Mouse (Mus musculus): ENCODE results near the gene Hk1.

Gene Hk1

GRCm38 (mm10) chr10:62358827-62359226 is 20.9 kb downstream of the Hk1 start:
- POLR2A ChIA-PET = interaction anchor here in 1 of 4 experiments (0.7 kb wide), 1 partner anchor 123 kb away, joined by 3 read pairs; no protein-coding TSS in a partner anchor

GRCm38 (mm10) chr10:62356105-62356730 is 23.5 kb downstream of the Hk1 start:
- CTCF ChIA-PET = interaction anchor here in 2 of 4 experiments (0.9 to 1.4 kb wide), 2 partner anchors 95 to 122 kb away, joined by 4 to 5 read pairs; no protein-coding TSS in a partner anchor
- POLR2A ChIA-PET = interaction anchor here in 2 of 4 experiments (0.6 to 1.8 kb wide), 7 partner anchors 12 to 82 kb away, joined by 3 to 8 read pairs (median 4); no protein-coding TSS in a partner anchor

More at GRCm38 (mm10) chr10:62358827-62359226, 20.9 kb downstream of the Hk1 start:
- CTCF ChIA-PET = no interaction called here

DNA sequence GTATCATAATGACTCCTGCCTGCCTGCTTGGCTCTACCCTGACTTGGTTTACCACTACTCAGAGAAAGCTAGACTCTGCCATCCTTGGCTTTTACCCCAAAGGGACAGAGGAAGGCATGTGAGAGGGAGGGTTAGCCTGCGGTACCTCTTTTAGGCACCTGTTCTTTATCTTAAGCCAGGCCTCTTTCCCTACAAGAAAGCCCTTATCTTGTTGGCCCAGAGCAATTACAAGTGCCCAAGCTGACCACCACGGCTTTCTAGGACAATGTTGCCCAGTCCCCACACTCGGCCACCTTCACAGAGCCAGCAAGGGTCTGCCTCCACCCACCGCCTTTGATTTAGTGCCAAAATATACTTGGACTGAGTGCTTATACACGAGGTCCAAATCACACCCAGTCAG is 34.6 kb downstream of the Hk1 start:
- ChIA-PET CTCF (no interaction called here), POLR2A (no interaction called here)

GRCm38 (mm10) chr10:62344004-62344752 is 35.5 kb downstream of the Hk1 start:
- ChIA-PET POLR2A (interaction anchor here in 2 of 4 experiments (0.6 to 1.3 kb wide), 3 partner anchors 13 to 607 kb away, joined by 3 to 4 read pairs (median 3); no protein-coding TSS in a partner anchor), CTCF (no interaction called here)

DNA sequence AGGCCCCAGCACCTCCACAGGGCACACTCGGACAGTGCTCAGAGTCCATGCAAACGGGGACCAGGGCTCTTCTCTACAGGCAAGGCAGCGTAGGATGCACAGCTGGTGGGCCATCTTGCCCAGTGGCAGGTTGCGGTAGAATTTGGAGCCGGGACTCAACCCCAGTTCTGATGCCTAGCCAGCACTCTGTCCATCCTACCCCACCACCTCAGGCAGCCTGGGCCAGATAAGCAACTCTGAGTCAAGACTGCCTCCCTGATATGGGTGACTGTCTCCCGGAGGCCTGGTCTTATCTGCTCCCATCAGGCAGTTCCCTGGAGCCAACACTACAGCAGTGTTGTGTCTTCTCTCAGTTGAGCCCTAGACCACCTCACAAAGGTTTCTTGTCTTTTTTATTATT is 37.2 kb downstream of the Hk1 start:
- ChIA-PET POLR2A (interaction anchor here in 3 of 4 experiments (0.7 to 1.3 kb wide), 5 partner anchors 7 to 167 kb away, joined by 3 to 5 read pairs (median 3); no protein-coding TSS in a partner anchor), CTCF (no interaction called here)

- CTCF ChIA-PET = no interaction called here
- POLR2A ChIA-PET = interaction anchor here in 3 of 4 experiments (0.7 to 1.8 kb wide), 4 partner anchors 74 to 174 kb away, joined by 3 read pairs; partner anchors contain the start of gene Hkdc1 (in 1 of the 3)
Measured at GRCm38 (mm10) chr10:62341956-62342355, 37.8 kb downstream of the Hk1 start.

DNA sequence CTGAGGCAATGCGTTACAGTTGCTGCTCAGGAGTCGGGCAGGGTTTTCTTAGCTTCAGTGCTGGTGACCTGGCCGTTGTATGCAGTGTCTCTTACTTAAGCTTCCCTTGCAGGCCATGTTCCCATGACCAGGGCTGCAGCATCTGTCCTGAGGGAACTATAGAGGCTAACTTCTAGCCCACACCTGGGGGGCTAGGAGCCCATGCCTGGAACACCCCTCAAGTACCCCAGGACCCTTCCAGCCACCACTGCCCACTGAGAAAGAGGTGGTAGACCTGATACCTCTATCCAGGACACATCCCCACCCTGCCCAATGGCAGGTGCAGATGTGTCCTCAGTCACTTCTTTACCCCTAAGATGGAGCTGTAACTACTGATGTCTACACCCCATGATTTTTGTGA is 38.7 kb downstream of the Hk1 start:
- ChIA-PET POLR2A (interaction anchor here in 3 of 4 experiments (0.5 to 4.0 kb wide), 16 partner anchors 9 to 266 kb away, joined by 3 to 27 read pairs (median 3); partner anchors contain the start of gene Vps26a (in 2 of the 3)), CTCF (interaction anchor here in 2 of 4 experiments (1.0 to 1.5 kb wide), 3 partner anchors 12 to 80 kb away, joined by 3 to 5 read pairs (median 3); no protein-coding TSS in a partner anchor)

DNA sequence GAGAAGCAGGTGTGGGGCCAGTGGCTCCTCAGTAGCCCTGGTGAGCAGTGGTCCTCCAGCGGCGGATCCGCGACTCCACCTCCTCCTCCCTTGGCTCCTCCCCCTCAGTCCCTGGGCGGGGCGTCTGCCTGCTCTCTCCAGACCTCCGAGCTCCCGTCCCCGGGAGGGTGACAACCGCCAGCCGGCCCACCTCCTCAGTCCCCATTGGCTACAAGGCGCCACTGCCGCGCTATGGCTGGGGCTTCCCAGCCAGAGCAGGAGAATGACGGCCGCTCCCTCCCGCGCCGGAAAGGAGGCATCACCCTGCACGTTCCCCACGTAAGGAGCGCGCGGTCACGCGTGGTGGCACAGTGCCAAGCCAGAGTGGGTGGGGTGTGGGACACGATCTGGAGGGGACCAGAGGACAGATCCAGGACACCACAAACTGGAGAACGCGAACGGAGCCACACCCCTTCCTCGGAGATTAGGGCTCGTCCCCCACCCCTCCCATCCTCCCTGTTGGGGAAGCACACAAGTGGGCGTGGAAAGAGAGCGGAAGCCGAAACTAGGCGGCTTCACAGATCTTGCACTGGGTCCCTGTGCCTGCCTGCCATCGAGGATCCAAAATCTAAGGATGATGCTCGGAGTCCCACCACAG is 39.5 kb downstream of the Hk1 start:
- ChIA-PET POLR2A (interaction anchor here in 3 of 4 experiments (0.5 to 4.0 kb wide), 35 partner anchors 10 to 983 kb away, joined by 3 to 27 read pairs (median 3); partner anchors contain the start of genes Vps26a (in 2 of the 3), Ccar1 (in 1 of the 3) and Ddx50 (in 1 of the 3)), CTCF (interaction anchor here in 3 of 4 experiments (0.6 to 1.5 kb wide), 10 partner anchors 11 to 1261 kb away, joined by 3 to 5 read pairs (median 3); partner anchors contain the start of gene Vps26a (in 1 of the 3))

- CTCF ChIA-PET = interaction anchor here in 3 of 4 experiments (0.6 to 1.5 kb wide), 9 partner anchors 10 to 502 kb away, joined by 3 to 5 read pairs (median 3); partner anchors contain the start of gene Vps26a (in 1 of the 3)
- POLR2A ChIA-PET = interaction anchor here in 3 of 4 experiments (0.5 to 4.0 kb wide), 43 partner anchors 9 to 982 kb away, joined by 3 to 27 read pairs (median 3); partner anchors contain the start of genes Vps26a (in 2 of the 3), 4930507D05Rik (in 1 of the 3), Ccar1 (in 1 of the 3) and Ddx50 (in 1 of the 3)
Measured at GRCm38 (mm10) chr10:62339211-62340094, 40.3 kb downstream of the Hk1 start.

- CTCF ChIA-PET = interaction anchor here (0.6 to 1.9 kb wide), 9 partner anchors 9 to 863 kb away, joined by 3 to 5 read pairs (median 4); partner anchors contain the start of gene Lrrc20 (in 1 of the 4)
- POLR2A ChIA-PET = interaction anchor here (0.6 to 4.0 kb wide), 36 partner anchors 9 to 510 kb away, joined by 3 to 27 read pairs (median 4); partner anchors contain the start of genes Vps26a (in 2 of the 4), 4930507D05Rik (in 1 of the 4), Supv3l1 (in 1 of the 4) and Tacr2 (in 1 of the 4)
Measured at GRCm38 (mm10) chr10:62338626-62339025, 41.1 kb downstream of the Hk1 start.

- ChIA-PET CTCF (interaction anchor here (0.6 to 1.9 kb wide), 8 partner anchors 8 to 863 kb away, joined by 3 to 5 read pairs (median 4); partner anchors contain the start of gene Lrrc20 (in 1 of the 4)), POLR2A (interaction anchor here (0.6 to 4.0 kb wide), 35 partner anchors 8 to 422 kb away, joined by 3 to 27 read pairs (median 4); partner anchors contain the start of genes 4930507D05Rik (in 2 of the 4), Supv3l1 (in 2 of the 4), Vps26a (in 2 of the 4) and Tacr2 (in 1 of the 4))
Measured at GRCm38 (mm10) chr10:62338176-62338575, 41.5 kb downstream of the Hk1 start.

DNA sequence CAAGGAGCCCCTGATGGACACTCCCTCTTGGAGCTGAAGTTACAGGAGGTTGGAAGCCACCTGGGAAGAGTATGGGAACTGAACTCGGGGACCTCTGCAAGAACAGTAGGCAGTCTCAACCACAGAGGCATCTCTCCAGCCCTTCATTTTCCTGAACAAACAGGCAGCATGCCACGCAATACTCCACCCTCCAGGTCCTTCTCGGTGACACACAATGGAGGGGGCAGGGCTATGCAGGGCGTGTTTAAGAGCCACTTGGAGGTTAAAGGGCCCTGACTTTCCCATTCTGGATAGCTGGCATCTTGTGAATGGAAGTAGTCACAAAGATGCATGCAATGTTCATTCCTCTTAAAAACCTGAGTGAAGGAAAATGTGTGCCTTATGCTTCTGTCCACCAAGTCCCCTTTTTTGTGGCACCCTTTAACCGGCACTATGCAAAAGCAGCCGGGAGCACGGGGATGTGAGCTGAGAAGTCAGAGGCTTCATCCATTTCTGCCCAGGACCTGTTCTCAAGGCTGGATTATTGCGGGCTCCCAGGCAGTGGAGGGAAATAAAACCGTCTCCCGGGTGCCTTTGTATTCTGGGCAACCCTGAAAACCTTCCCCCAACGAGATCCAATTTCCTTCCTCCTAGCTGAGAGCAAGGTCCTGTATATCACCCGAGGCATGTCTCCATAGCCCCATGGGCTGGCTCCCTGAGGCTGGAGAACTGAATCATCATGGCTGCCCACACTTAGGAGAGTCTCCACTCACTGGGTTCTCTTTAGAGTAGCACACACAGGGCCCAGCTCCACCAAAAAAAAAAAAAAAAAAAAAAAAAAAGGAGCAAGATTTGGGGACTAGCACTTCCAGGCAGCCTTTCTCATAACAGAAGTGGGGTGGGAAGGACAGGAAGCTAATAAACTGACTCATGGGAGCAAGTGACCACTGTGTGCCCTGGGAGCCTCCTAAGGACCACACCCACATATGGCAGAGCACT is 42.8 kb downstream of the Hk1 start:
- ChIA-PET CTCF (interaction anchor here in 3 of 4 experiments (0.6 to 1.9 kb wide), 7 partner anchors 38 to 155 kb away, joined by 3 to 5 read pairs (median 4); no protein-coding TSS in a partner anchor), POLR2A (interaction anchor here (0.6 to 4.0 kb wide), 24 partner anchors 8 to 562 kb away, joined by 3 to 27 read pairs (median 4); partner anchors contain the start of genes 4930507D05Rik (in 2 of the 4), Supv3l1 (in 2 of the 4) and Vps26a (in 2 of the 4))

GRCm38 (mm10) chr10:62335423-62335776 is 44.3 kb downstream of the Hk1 start:
- ChIA-PET CTCF (interaction anchor here in 2 of 4 experiments (0.6 to 1.5 kb wide), 3 partner anchors 74 to 150 kb away, joined by 3 to 6 read pairs (median 5); no protein-coding TSS in a partner anchor), POLR2A (interaction anchor here in 2 of 4 experiments (0.6 to 3.5 kb wide), 7 partner anchors 8 to 115 kb away, joined by 3 to 10 read pairs (median 4); partner anchors contain the start of genes 4930507D05Rik (in 1 of the 2) and Supv3l1 (in 1 of the 2))

- CTCF ChIA-PET = interaction anchor here in 2 of 4 experiments (0.6 to 1.4 kb wide), 2 partner anchors 74 to 150 kb away, joined by 3 to 6 read pairs; no protein-coding TSS in a partner anchor
- POLR2A ChIA-PET = interaction anchor here in 3 of 4 experiments (0.6 to 3.5 kb wide), 6 partner anchors 8 to 506 kb away, joined by 3 to 10 read pairs (median 4); partner anchors contain the start of genes 4930507D05Rik (in 1 of the 3) and Supv3l1 (in 1 of the 3)
Measured at GRCm38 (mm10) chr10:62334686-62335422, 44.9 kb downstream of the Hk1 start.

Measured in embryonic stem cell, embryonic (primary cell).